Mouse (Mus musculus): ENCODE measurements around the gene Lrrk1.

The Lrrk1 gene

GRCm38 (mm10) chr7:66387813-66388521, at the start of gene Lrrk1:
TSS of gene Lrrk1 (minus strand) at chr7:66388350.
- peak; percentile 71 for DNase-seq (ENCODE audit: low spot score in 2 of 2)

GRCm38 (mm10) chr7:66434453-66434935, 46.3 kb upstream of the Lrrk1 start:
- DNase-seq (ENCODE audit: low spot score in 2 of 2), result peak; percentile 6 to 15

GRCm38 (mm10) chr7:66427437-66428161, 39.4 kb upstream of the Lrrk1 start, which contains the start of gene Aldh1a3:
TSS of gene Aldh1a3 (minus strand) at chr7:66427517.
- DNase-seq (ENCODE audit: low spot score in 2 of 2), result peak in 1 of 2 experiments; percentile 8

- no peak for DNase-seq (ENCODE audit: low spot score in 2 of 2)
These were observed 38.9 kb upstream of the Lrrk1 start for GRCm38 (mm10) chr7:66427053-66427436.

GRCm38 (mm10) chr7:66421903-66422302, 33.8 kb upstream of the Lrrk1 start:
- DNase-seq (ENCODE audit: low spot score in 2 of 2), result no peak

GRCm38 (mm10) chr7:66418981-66419380, 30.8 kb upstream of the Lrrk1 start:
- DNase-seq (ENCODE audit: low spot score in 2 of 2), result no peak

- DNase-seq (ENCODE audit: low spot score in 2 of 2), result no peak
These were observed 28.7 kb upstream of the Lrrk1 start for GRCm38 (mm10) chr7:66416829-66417228.

GRCm38 (mm10) chr7:66413093-66413492, 24.9 kb upstream of the Lrrk1 start:
- DNase-seq (ENCODE audit: low spot score in 2 of 2), result no peak

- no peak for DNase-seq (ENCODE audit: low spot score in 2 of 2)
These were observed 21.3 kb upstream of the Lrrk1 start for GRCm38 (mm10) chr7:66409433-66409832.

- no peak for DNase-seq (ENCODE audit: low spot score in 2 of 2)
These were observed 18.8 kb upstream of the Lrrk1 start for GRCm38 (mm10) chr7:66406971-66407370.

- DNase-seq (ENCODE audit: low spot score in 2 of 2), result no peak
These were observed 18.0 kb upstream of the Lrrk1 start for GRCm38 (mm10) chr7:66405951-66406721.

- DNase-seq (ENCODE audit: low spot score in 2 of 2), result no peak
These were observed 17.4 kb upstream of the Lrrk1 start for GRCm38 (mm10) chr7:66405541-66405940.

- no peak for DNase-seq (ENCODE audit: low spot score in 2 of 2)
These were observed 16.7 kb upstream of the Lrrk1 start for GRCm38 (mm10) chr7:66404802-66405201.

GRCm38 (mm10) chr7:66404141-66404540, 16.0 kb upstream of the Lrrk1 start:
- no peak for DNase-seq (ENCODE audit: low spot score in 2 of 2)

- no peak for DNase-seq (ENCODE audit: low spot score in 2 of 2)
These were observed 14.7 kb upstream of the Lrrk1 start for GRCm38 (mm10) chr7:66402876-66403275.

GRCm38 (mm10) chr7:66401605-66402004, 13.5 kb upstream of the Lrrk1 start:
- DNase-seq (ENCODE audit: low spot score in 2 of 2), result no peak

GRCm38 (mm10) chr7:66397288-66397687, 9.1 kb upstream of the Lrrk1 start:
- no peak for DNase-seq (ENCODE audit: low spot score in 2 of 2)

GRCm38 (mm10) chr7:66388621-66389532, 727 bp upstream of the Lrrk1 start:
- peak; percentile 63 to 69 for DNase-seq (ENCODE audit: low spot score in 2 of 2)

- DNase-seq (ENCODE audit: low spot score in 2 of 2), result no peak
These were observed 734 bp downstream of the Lrrk1 start for GRCm38 (mm10) chr7:66387419-66387812.

- DNase-seq (ENCODE audit: low spot score in 2 of 2), result no peak
These were observed 1.7 kb downstream of the Lrrk1 start for GRCm38 (mm10) chr7:66386411-66386810.

- DNase-seq (ENCODE audit: low spot score in 2 of 2), result no peak
These were observed 2.3 kb downstream of the Lrrk1 start for GRCm38 (mm10) chr7:66385826-66386225.

All from spleen, postnatal 36 days (tissue).